Mouse (Mus musculus): Measurements from ENCODE around the gene Arel1. TPM values are rescaled to one million over a fixed set of nuclear protein-coding genes. Genes with fewer than 3 reads are reported as not detected.

Gene Arel1
- polyA plus RNA-seq, 1 experiment from 2014 or later, result 27.6 TPM

- Histone ChIP-seq H3K4me3 (replicated peaks) (no peak overlapping the region), H3K9ac (no peak overlapping the region), H3K27me3 (no peaks in the 10 kb centered on the region), H3K27ac (no peak overlapping the region), H3K4me2 (no peak overlapping the region), H3K4me1 (no peaks in the 10 kb centered on the region), H3K9me3 (no peaks in the 10 kb centered on the region), H3K36me3 (replicated peaks) (peaks cover 51% of the 10 kb centered on the region)
- ATAC-seq (ENCODE audit: low FRiP score), result no peak
- 92% methylated on average over 9 of the region's 9 CpGs for WGBS
Observed at GRCm38 (mm10) chr12:84944813-84945553, 25.7 kb downstream of the Arel1 start.

GRCm38 (mm10) chr12:84944150-84944812 lies 26.4 kb downstream of the Arel1 start:
- no peaks in the 10 kb centered on the region for H3K4me1 ChIP-seq
- H3K4me3 ChIP-seq (replicated peaks), result no peak overlapping the region
- H3K27me3 ChIP-seq, result no peaks in the 10 kb centered on the region
- H3K9me3 ChIP-seq, result no peaks in the 10 kb centered on the region
- no peak overlapping the region for H3K27ac ChIP-seq
- 88% methylated on average over 4 of the region's 4 CpGs for WGBS
- H3K4me2 ChIP-seq, result no peak overlapping the region
- H3K9ac ChIP-seq, result no peak overlapping the region
- no peak for ATAC-seq (ENCODE audit: low FRiP score)
- H3K36me3 ChIP-seq (replicated peaks), result peaks cover 51% of the 10 kb centered on the region

- Histone ChIP-seq H3K27me3 (no peaks in the 10 kb centered on the region), H3K4me1 (no peaks in the 10 kb centered on the region), H3K9me3 (no peaks in the 10 kb centered on the region), H3K36me3 (replicated peaks) (peaks cover 56% of the 10 kb centered on the region), H3K4me3 (replicated peaks) (no peak overlapping the region), H3K4me2 (no peak overlapping the region), H3K9ac (no peak overlapping the region), H3K27ac (no peak overlapping the region)
- WGBS, result 94% methylated on average over 21 of the region's 21 CpGs
- no peak for ATAC-seq (ENCODE audit: low FRiP score)
Observed at GRCm38 (mm10) chr12:84943006-84943952, 27.4 kb downstream of the Arel1 start.

DNA sequence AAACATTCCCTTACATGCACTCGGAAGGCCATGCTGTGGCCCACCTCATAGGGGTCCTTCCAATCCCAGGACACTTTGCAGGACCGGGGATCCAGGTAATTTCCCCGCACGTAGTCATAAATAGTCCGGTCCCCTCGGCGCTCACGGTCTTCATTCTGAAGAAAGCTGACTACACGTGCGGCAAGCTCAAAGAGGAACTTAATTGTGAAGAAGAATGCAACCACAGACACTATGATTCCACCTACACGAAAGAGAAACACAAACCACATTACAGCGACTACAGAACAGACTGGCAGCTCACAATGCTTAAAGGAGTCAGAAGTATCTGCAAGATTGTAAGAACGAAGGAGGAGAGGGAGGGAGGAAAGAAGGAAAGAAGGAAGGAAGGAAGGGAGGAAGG lies 29.0 kb downstream of the Arel1 start:
- H3K4me3 ChIP-seq (replicated peaks), result no peak overlapping the region
- no peak overlapping the region for H3K9ac ChIP-seq
- H3K27ac ChIP-seq, result no peak overlapping the region
- no peaks in the 10 kb centered on the region for H3K4me1 ChIP-seq
- peaks cover 51% of the 10 kb centered on the region for H3K36me3 ChIP-seq (replicated peaks)
- WGBS, result 95% methylated on average over 13 of the region's 13 CpGs
- no peak overlapping the region for H3K4me2 ChIP-seq
- H3K9me3 ChIP-seq, result no peaks in the 10 kb centered on the region
- H3K27me3 ChIP-seq, result no peaks in the 10 kb centered on the region
- no peak for ATAC-seq (ENCODE audit: low FRiP score)

DNA sequence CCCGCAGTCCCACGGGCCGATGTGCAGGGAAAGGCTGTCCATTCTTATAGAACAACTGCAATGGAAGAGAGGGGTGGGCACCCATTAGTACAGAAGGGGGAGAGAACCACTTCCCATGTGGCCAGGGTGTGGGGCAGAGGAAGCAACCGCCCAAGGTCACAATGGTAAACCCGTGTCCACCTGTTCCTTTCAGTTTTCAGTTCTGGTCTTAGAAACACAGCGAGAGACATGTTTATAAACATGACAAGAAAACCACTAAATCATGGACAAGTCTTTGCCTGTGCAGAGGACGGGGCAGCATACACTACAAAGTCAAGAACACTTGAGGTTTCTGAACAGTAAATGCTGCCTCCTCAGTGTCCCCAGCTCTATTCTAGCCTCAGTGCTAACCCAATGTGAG lies 30.4 kb downstream of the Arel1 start:
- Histone ChIP-seq H3K4me1 (no peaks in the 10 kb centered on the region), H3K9ac (no peak overlapping the region), H3K4me3 (replicated peaks) (no peak overlapping the region), H3K4me2 (no peak overlapping the region), H3K27ac (no peak overlapping the region), H3K9me3 (no peaks in the 10 kb centered on the region), H3K27me3 (no peaks in the 10 kb centered on the region), H3K36me3 (replicated peaks) (peaks cover 50% of the 10 kb centered on the region)
- ATAC-seq (ENCODE audit: low FRiP score), result no peak
- WGBS, result 94% methylated on average over 7 of the region's 7 CpGs

DNA sequence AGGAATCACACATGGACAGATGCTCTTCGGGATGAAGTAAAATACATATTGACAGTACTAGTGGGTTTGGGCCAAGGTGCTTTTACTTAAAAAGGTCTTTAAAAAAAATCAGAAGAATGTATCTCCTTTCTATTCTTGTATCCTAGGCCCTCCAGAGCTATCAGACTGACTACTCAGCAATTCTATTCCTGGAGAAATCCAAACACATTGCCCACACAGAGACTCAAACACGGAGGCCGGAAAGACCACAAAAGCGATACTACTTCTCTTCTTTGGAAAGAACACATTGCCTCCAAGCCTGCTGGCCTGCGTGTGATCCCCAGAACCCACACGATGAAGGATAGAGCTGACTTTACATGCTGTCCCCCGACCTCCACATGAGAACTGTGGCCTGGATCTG lies 31.6 kb downstream of the Arel1 start:
- WGBS, result 95% methylated on average over 7 of the region's 7 CpGs
- Histone ChIP-seq H3K9ac (no peak overlapping the region), H3K9me3 (no peaks in the 10 kb centered on the region), H3K36me3 (replicated peaks) (peaks cover 56% of the 10 kb centered on the region), H3K27me3 (no peaks in the 10 kb centered on the region), H3K4me1 (no peaks in the 10 kb centered on the region), H3K4me2 (no peak overlapping the region), H3K4me3 (replicated peaks) (no peak overlapping the region), H3K27ac (no peak overlapping the region)
- no peak for ATAC-seq (ENCODE audit: low FRiP score)

- Histone ChIP-seq H3K4me2 (no peak overlapping the region), H3K4me1 (no peaks in the 10 kb centered on the region), H3K4me3 (replicated peaks) (no peak overlapping the region), H3K9me3 (no peaks in the 10 kb centered on the region), H3K27ac (no peak overlapping the region), H3K27me3 (no peaks in the 10 kb centered on the region), H3K9ac (no peak overlapping the region), H3K36me3 (replicated peaks) (peaks cover 63% of the 10 kb centered on the region)
- 78% methylated on average over 5 of the region's 5 CpGs for WGBS
- ATAC-seq (ENCODE audit: low FRiP score), result no peak
Observed at GRCm38 (mm10) chr12:84935343-84935742, 35.4 kb downstream of the Arel1 start.

- WGBS, result 93% methylated on average over 6 of the region's 6 CpGs
- peaks cover 65% of the 10 kb centered on the region for H3K36me3 ChIP-seq (replicated peaks)
Observed at GRCm38 (mm10) chr12:84932210-84932609, 38.5 kb downstream of the Arel1 start.

DNA sequence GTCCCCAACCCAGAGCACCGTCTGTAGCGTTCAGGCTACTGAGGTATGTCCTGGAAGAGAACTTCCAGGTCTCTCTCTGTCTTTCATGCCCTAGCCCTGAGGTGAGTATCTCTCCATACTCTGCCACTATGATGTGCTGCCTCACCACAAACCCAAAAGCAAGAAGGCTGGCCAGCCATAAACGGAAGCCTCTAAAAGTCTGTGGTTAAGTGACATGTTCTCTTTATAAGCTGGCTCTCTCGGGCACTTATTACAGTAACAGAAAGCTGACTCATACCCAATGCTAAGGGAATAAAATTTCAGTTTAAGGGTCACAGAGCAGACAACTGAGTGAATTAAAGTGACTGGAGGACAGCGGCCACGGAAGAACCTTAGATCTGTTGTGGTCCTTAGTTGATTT lies 44.2 kb downstream of the Arel1 start:
- 93% methylated on average over 6 of the region's 6 CpGs for WGBS
- no peaks in the 10 kb centered on the region; the same call in 1 of the 2 replicates for H3K4me1 ChIP-seq
- ATAC-seq (ENCODE audit: low FRiP score), result no peak
- H3K4me2 ChIP-seq, result no peak overlapping the region
- no peaks in the 10 kb centered on the region for H3K9me3 ChIP-seq
- no peaks in the 10 kb centered on the region for H3K27me3 ChIP-seq
- H3K4me3 ChIP-seq (replicated peaks), result no peak overlapping the region
- peaks cover 65% of the 10 kb centered on the region for H3K36me3 ChIP-seq (replicated peaks)
- no peak overlapping the region for H3K27ac ChIP-seq
- H3K9ac ChIP-seq, result no peak overlapping the region

More at GRCm38 (mm10) chr12:84932210-84932609, 38.5 kb downstream of the Arel1 start:
- Histone ChIP-seq H3K27me3 (no peaks in the 10 kb centered on the region), H3K4me1 (no peaks in the 10 kb centered on the region), H3K4me2 (no peak overlapping the region), H3K4me3 (replicated peaks) (no peak overlapping the region), H3K9ac (no peak overlapping the region), H3K9me3 (no peaks in the 10 kb centered on the region), H3K27ac (no peak overlapping the region)
- no peak for ATAC-seq (ENCODE audit: low FRiP score)

- ATAC-seq (ENCODE audit: low FRiP score), result no peak
- WGBS, result 94% methylated on average over 5 of the region's 5 CpGs
- no peaks in the 10 kb centered on the region for H3K9me3 ChIP-seq
- H3K4me3 ChIP-seq (replicated peaks), result no peak overlapping the region
- no peaks in the 10 kb centered on the region for H3K27me3 ChIP-seq
- no peak overlapping the region for H3K9ac ChIP-seq
- no peak overlapping the region for H3K27ac ChIP-seq
- H3K4me1 ChIP-seq, result no peaks in the 10 kb centered on the region; the same call in 1 of the 2 replicates
- no peak overlapping the region for H3K4me2 ChIP-seq
- peaks cover 62% of the 10 kb centered on the region for H3K36me3 ChIP-seq (replicated peaks)
Observed at GRCm38 (mm10) chr12:84924324-84924723, 46.4 kb downstream of the Arel1 start.

- Histone ChIP-seq H3K4me2 (no peak overlapping the region), H3K36me3 (replicated peaks) (peaks cover 62% of the 10 kb centered on the region), H3K4me3 (replicated peaks) (no peak overlapping the region), H3K9me3 (no peaks in the 10 kb centered on the region), H3K27me3 (no peaks in the 10 kb centered on the region), H3K9ac (no peak overlapping the region), H3K27ac (peak overlapping the region; percentile 68), H3K4me1 (no peaks in the 10 kb centered on the region; the same call in 1 of the 2 replicates)
- ATAC-seq (ENCODE audit: low FRiP score), result no peak; the same call in 1 of the 2 replicates
- WGBS, result 44% methylated on average over 8 of the region's 8 CpGs
Observed at GRCm38 (mm10) chr12:84921881-84922419, 48.8 kb downstream of the Arel1 start.

GRCm38 (mm10) chr12:84918809-84919208 lies 51.9 kb downstream of the Arel1 start:
- no peaks in the 10 kb centered on the region for H3K27me3 ChIP-seq
- no peak overlapping the region for H3K4me3 ChIP-seq (replicated peaks)
- H3K27ac ChIP-seq, result no peak overlapping the region
- H3K4me2 ChIP-seq, result no peak overlapping the region
- peaks cover 41% of the 10 kb centered on the region for H3K36me3 ChIP-seq (replicated peaks)
- H3K4me1 ChIP-seq, result no peaks in the 10 kb centered on the region; the same call in 1 of the 2 replicates
- no peaks in the 10 kb centered on the region for H3K9me3 ChIP-seq
- no peak overlapping the region for H3K9ac ChIP-seq
- no peak for ATAC-seq (ENCODE audit: low FRiP score)
- 82% methylated on average over 6 of the region's 6 CpGs for whole genome bisulfite sequencing

Data from forebrain, embryonic 12.5 days (tissue).